ENCODE assay signal across 19 mouse cellular contexts in the genomic region with DNA sequence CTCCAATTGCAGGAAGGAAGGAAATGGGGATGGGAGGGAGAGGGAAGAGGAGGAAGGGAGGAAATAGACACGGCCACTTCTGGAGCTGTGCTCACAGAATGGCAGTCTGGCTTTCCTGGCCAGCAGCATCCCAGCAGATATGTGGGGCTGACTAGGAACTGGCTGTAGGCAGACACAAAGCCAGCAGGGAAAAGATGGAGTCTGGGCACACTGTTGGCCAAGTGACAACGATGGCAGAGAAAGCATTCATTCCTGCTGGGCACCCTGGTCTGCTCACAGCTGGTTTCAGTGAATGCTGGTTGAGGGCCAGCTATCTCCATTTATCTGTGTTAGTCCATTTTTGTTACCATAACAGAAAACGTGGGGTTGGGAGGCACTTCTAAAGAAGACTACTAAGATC. TPM values are rescaled to one million over a fixed set of nuclear protein-coding genes. Genes with fewer than 3 reads are reported as not detected.
A peak's percentile ranks its signal among the peaks of the same experiment; 100 is the strongest.
DNase-seq lines count a peak whose midpoint lies in the region; ATAC-seq lines count a peak whose summit lies in the region.
"Had no signal": no experiment of that assay in that cellular context is flagged by ENCODE, and none has a peak within 500 bp of the region (broad histone marks: within the 10 kb centered on the region; RNA-seq: fewer than 3 reads in every experiment).

No protein-coding gene starts in this region.

- peak overlapping the region; percentile 41; the same call in 1 of the 2 replicates for H3K27ac ChIP-seq in hindbrain, embryonic 10.5 days
- no peak overlapping the region for H3K27ac ChIP-seq in hindbrain, embryonic 11.5 days (ENCODE audit: low read depth, low read length)
- H3K27ac ChIP-seq: forebrain, embryonic 12.5 days; hindbrain, embryonic 14.5 days; limb, embryonic 15.5 days had no signal

- H3K4me2 ChIP-seq in hindbrain, embryonic 11.5 days (replicated peaks; ENCODE audit: low read depth, low read length): no peak overlapping the region
- H3K4me2 ChIP-seq: forebrain, embryonic 12.5 days; heart, embryonic 11.5 days; hindbrain, embryonic 14.5 days; limb, embryonic 15.5 days; midbrain, embryonic 11.5 days had no signal

- no peaks in the 10 kb centered on the region for H3K9me3 ChIP-seq in hindbrain, embryonic 10.5 days
- H3K9me3 ChIP-seq in hindbrain, embryonic 11.5 days (ENCODE audit: control insufficient read depth, low read length): no peaks in the 10 kb centered on the region
- H3K9me3 ChIP-seq: forebrain, embryonic 12.5 days; limb, embryonic 15.5 days had no signal

- H3K4me3 ChIP-seq in hindbrain, embryonic 10.5 days: no peak overlapping the region
- no peak overlapping the region for H3K4me3 ChIP-seq in hindbrain, embryonic 11.5 days (ENCODE audit: low read depth, low read length)
- H3K4me3 ChIP-seq: forebrain, embryonic 12.5 days; limb, embryonic 15.5 days had no signal

- intact Hi-C loops in left cerebral cortex, postnatal 4 days (cut with DNase I): no loop called here
- intact Hi-C loops in left cerebral cortex, postnatal 36 days (cut with DNase I): no loop called here

- peaks cover 40% of the 10 kb centered on the region for H3K4me1 ChIP-seq in hindbrain, embryonic 10.5 days (replicated peaks)
- 0 out of 2 replicates have a peak, but pooled peaks cover 6% of the 10 kb centered on the region for H3K4me1 ChIP-seq in hindbrain, embryonic 11.5 days (replicated peaks; ENCODE audit: control insufficient read depth, insufficient read depth, low read length)
- H3K4me1 ChIP-seq: forebrain, embryonic 12.5 days had no signal

- no peaks in the 10 kb centered on the region for H3K27me3 ChIP-seq in hindbrain, embryonic 10.5 days (ENCODE audit: insufficient read depth, poor library complexity, severe bottlenecking)
- H3K27me3 ChIP-seq in hindbrain, embryonic 11.5 days (ENCODE audit: control insufficient read depth, insufficient read depth, low read length): no peaks in the 10 kb centered on the region
- H3K27me3 ChIP-seq: forebrain, embryonic 12.5 days; limb, embryonic 15.5 days had no signal

- WGBS in hindbrain, embryonic 10.5 days: 74% methylated on average over 3 of the region's 3 CpGs
- 81% methylated on average over 3 of the region's 3 CpGs for WGBS in hindbrain, embryonic 11.5 days

- no peak overlapping the region for H3K9ac ChIP-seq in hindbrain, embryonic 11.5 days (ENCODE audit: low read depth, low read length)
- H3K9ac ChIP-seq: forebrain, embryonic 12.5 days; hindbrain, embryonic 14.5 days; limb, embryonic 15.5 days had no signal

- H3K36me3 ChIP-seq in hindbrain, embryonic 10.5 days: no peaks in the 10 kb centered on the region
- no peaks in the 10 kb centered on the region for H3K36me3 ChIP-seq in hindbrain, embryonic 11.5 days (ENCODE audit: control insufficient read depth, insufficient read depth, low read length)
- H3K36me3 ChIP-seq: forebrain, embryonic 12.5 days; limb, embryonic 15.5 days had no signal

- DNase-seq in hindbrain, embryonic 10.5 days (ENCODE audit: low spot score): no peak
- DNase-seq in hindbrain, embryonic 11.5 days (ENCODE audit: low spot score): no peak
- DNase-seq in left cerebral cortex, postnatal 4 days: peak; percentile 35
- no peak for DNase-seq in left cerebral cortex, postnatal 36 days (ENCODE audit: low spot score in 2 of 2)
- peak; percentile 56 for DNase-seq in adipocyte (ENCODE audit: low spot score)
- peak; percentile 15 for DNase-seq in cerebellum, adult 8-10 months
- no peak for DNase-seq in thymus, postnatal 25 days
- DNase-seq in adrenal gland, postnatal 14 days: no peak
- DNase-seq: gastrocnemius, postnatal 14 days; kidney, adult 2 months; lung, postnatal 10 days; right cerebral cortex, postnatal 4 days had no signal

- ATAC-seq in hindbrain, embryonic 11.5 days (ENCODE audit: low FRiP score): no peak

RNA-seq across cellular contexts. Expression of a gene that starts 43.4 kb away (rescaled TPM):
- polyA plus RNA-seq in hindbrain, embryonic 10.5 days (2016; fragmentation: Nextera tagmentation; extraction: Ambion mirVana): 8.5 and 10.8 TPM in 2 replicates
- polyA plus RNA-seq in hindbrain, embryonic 11.5 days (2014; fragmentation: Nextera tagmentation; extraction: Ambion mirVana): 4.1 and 5.2 TPM in 2 replicates
- 10 to 100 TPM; 28.9 to 30.6 TPM for total RNA-seq in left cerebral cortex, postnatal 4 days (2021)
- total RNA-seq in left cerebral cortex, postnatal 36 days (2021): 10 to 100 TPM; 38.4 to 48.3 TPM
- 18.4 and 24.1 TPM in 2 replicates for total RNA-seq in adrenal gland, postnatal 14 days (2021)
- total RNA-seq: common myeloid progenitor, adult 5-6 weeks; MEL had no signal

Comparison
In these comparisons a context has a peak if more than half of its experiments do, and no peak if none do; other contexts are left out.
1. DNase-seq: peak in left cerebral cortex, postnatal 4 days (single experiment), adipocyte (single experiment) and cerebellum, adult 8-10 months (single experiment); none in hindbrain, embryonic 10.5 days (single experiment), hindbrain, embryonic 11.5 days (single experiment), left cerebral cortex, postnatal 36 days (0 of 2), thymus, postnatal 25 days (single experiment) and adrenal gland, postnatal 14 days (single experiment).